Mouse (Mus musculus): Measurements from ENCODE around the gene Arih2. TPM values are rescaled to one million over a fixed set of nuclear protein-coding genes. Genes with fewer than 3 reads are reported as not detected.

The Arih2 gene
- polyA plus RNA-seq, 1 experiment from 2014 or later: 38.8 TPM

GRCm38 (mm10) chr9:108571401-108571973, 77.7 kb downstream of the Arih2 start:
- Histone ChIP-seq H3K4me3 (ENCODE audit: low read length) (no peak overlapping the region), H3K36me3 (ENCODE audit: control insufficient read depth, insufficient read depth, low read length) (peaks cover 55% of the 10 kb centered on the region), H3K27ac (ENCODE audit: low read depth, low read length) (no peak overlapping the region), H3K4me2 (replicated peaks; ENCODE audit: low read depth, low read length) (no peak overlapping the region), H3K4me1 (ENCODE audit: control insufficient read depth, insufficient read depth, low read length) (peaks cover 25% of the 10 kb centered on the region), H3K9ac (ENCODE audit: low read depth, low read length) (no peak overlapping the region), H3K9me3 (ENCODE audit: control insufficient read depth, low read length) (no peaks in the 10 kb centered on the region), H3K27me3 (ENCODE audit: control insufficient read depth, insufficient read depth, low read length) (no peaks in the 10 kb centered on the region)
- 95% methylated on average over 16 of the region's 16 CpGs for WGBS
- ATAC-seq (ENCODE audit: low FRiP score, low TSS enrichment): no peak

GRCm38 (mm10) chr9:108570207-108570896, 78.8 kb downstream of the Arih2 start:
- Histone ChIP-seq H3K27ac (ENCODE audit: low read depth, low read length) (peak overlapping the region; percentile 65), H3K36me3 (ENCODE audit: control insufficient read depth, insufficient read depth, low read length) (peaks cover 54% of the 10 kb centered on the region), H3K9ac (ENCODE audit: low read depth, low read length) (peak overlapping the region; percentile 68), H3K9me3 (ENCODE audit: control insufficient read depth, low read length) (no peaks in the 10 kb centered on the region), H3K4me1 (ENCODE audit: control insufficient read depth, insufficient read depth, low read length) (peaks cover 27% of the 10 kb centered on the region), H3K4me3 (ENCODE audit: low read length) (peak overlapping the region; percentile 74), H3K27me3 (ENCODE audit: control insufficient read depth, insufficient read depth, low read length) (no peaks in the 10 kb centered on the region), H3K4me2 (replicated peaks; ENCODE audit: low read depth, low read length) (peak overlapping the region; percentile 98)
- WGBS: 2% methylated on average over 40 of the region's 40 CpGs
- no peak; the same call in 1 of the 2 replicates for ATAC-seq (ENCODE audit: low FRiP score, low TSS enrichment)

- peak within 1 kb of the TSS; percentile 98 for H3K4me2 ChIP-seq (replicated peaks; ENCODE audit: low read depth, low read length)
- 6% methylated on average over 42 of the region's 42 CpGs for WGBS
- H3K9ac ChIP-seq (ENCODE audit: low read depth, low read length): peak within 1 kb of the TSS; percentile 68
- peak; percentile 66 for ATAC-seq (ENCODE audit: low FRiP score, low TSS enrichment)
- peak within 1 kb of the TSS; percentile 65 for H3K27ac ChIP-seq (ENCODE audit: low read depth, low read length)
- peak within 1 kb of the TSS; percentile 74 for H3K4me3 ChIP-seq (ENCODE audit: low read length)
- peaks cover 54% of the 10 kb centered on the region for H3K36me3 ChIP-seq (ENCODE audit: control insufficient read depth, insufficient read depth, low read length)
- peaks cover 25% of the 10 kb centered on the region for H3K4me1 ChIP-seq (ENCODE audit: control insufficient read depth, insufficient read depth, low read length)
- H3K9me3 ChIP-seq (ENCODE audit: control insufficient read depth, low read length): no peaks in the 10 kb centered on the region
- H3K27me3 ChIP-seq (ENCODE audit: control insufficient read depth, insufficient read depth, low read length): no peaks in the 10 kb centered on the region
These were observed 79.6 kb downstream of the Arih2 start, which contains the start of gene Dalrd3 for GRCm38 (mm10) chr9:108569381-108570206. Gene Dalrd3 (plus strand): TSS chr9:108569886.

GRCm38 (mm10) chr9:108568511-108568921, 80.7 kb downstream of the Arih2 start:
- Histone ChIP-seq H3K9me3 (ENCODE audit: control insufficient read depth, low read length) (no peaks in the 10 kb centered on the region), H3K9ac (ENCODE audit: low read depth, low read length) (peak overlapping the region; percentile 78; the same call in 1 of the 2 replicates), H3K4me2 (replicated peaks; ENCODE audit: low read depth, low read length) (peak overlapping the region; percentile 100), H3K27me3 (ENCODE audit: control insufficient read depth, insufficient read depth, low read length) (no peaks in the 10 kb centered on the region), H3K36me3 (ENCODE audit: control insufficient read depth, insufficient read depth, low read length) (peaks cover 54% of the 10 kb centered on the region), H3K27ac (ENCODE audit: low read depth, low read length) (0 out of 2 replicates have a peak overlapping the region, but pooled peaks have one; percentile 95), H3K4me1 (ENCODE audit: control insufficient read depth, insufficient read depth, low read length) (peaks cover 21% of the 10 kb centered on the region), H3K4me3 (ENCODE audit: low read length) (peak overlapping the region; percentile 81)
- 78% methylated on average over 17 of the region's 17 CpGs for WGBS
- ATAC-seq (ENCODE audit: low FRiP score, low TSS enrichment): no peak

GRCm38 (mm10) chr9:108567931-108568419, 81.2 kb downstream of the Arih2 start:
- Histone ChIP-seq H3K27ac (ENCODE audit: low read depth, low read length) (peak overlapping the region; percentile 95), H3K36me3 (ENCODE audit: control insufficient read depth, insufficient read depth, low read length) (peaks cover 53% of the 10 kb centered on the region), H3K4me2 (replicated peaks; ENCODE audit: low read depth, low read length) (peak overlapping the region; percentile 100), H3K9me3 (ENCODE audit: control insufficient read depth, low read length) (no peaks in the 10 kb centered on the region), H3K27me3 (ENCODE audit: control insufficient read depth, insufficient read depth, low read length) (no peaks in the 10 kb centered on the region), H3K4me1 (ENCODE audit: control insufficient read depth, insufficient read depth, low read length) (peaks cover 21% of the 10 kb centered on the region), H3K9ac (ENCODE audit: low read depth, low read length) (peak overlapping the region; percentile 78), H3K4me3 (ENCODE audit: low read length) (peak overlapping the region; percentile 81)
- ATAC-seq (ENCODE audit: low FRiP score, low TSS enrichment): no peak
- 5% methylated on average over 18 of the region's 18 CpGs for WGBS

GRCm38 (mm10) chr9:108566815-108567776, 82.1 kb downstream of the Arih2 start, which contains the start of gene Ndufaf3:
Gene Ndufaf3 (minus strand): TSS chr9:108567434.
- H3K27me3 ChIP-seq (ENCODE audit: control insufficient read depth, insufficient read depth, low read length): no peaks in the 10 kb centered on the region
- H3K36me3 ChIP-seq (ENCODE audit: control insufficient read depth, insufficient read depth, low read length): peaks cover 50% of the 10 kb centered on the region
- H3K9ac ChIP-seq (ENCODE audit: low read depth, low read length): peak within 1 kb of the TSS; percentile 78
- H3K9me3 ChIP-seq (ENCODE audit: control insufficient read depth, low read length): no peaks in the 10 kb centered on the region
- peak within 1 kb of the TSS; percentile 81 for H3K4me3 ChIP-seq (ENCODE audit: low read length)
- WGBS: under 1% methylated on average over 73 of the region's 73 CpGs
- H3K4me1 ChIP-seq (ENCODE audit: control insufficient read depth, insufficient read depth, low read length): peaks cover 21% of the 10 kb centered on the region
- H3K4me2 ChIP-seq (replicated peaks; ENCODE audit: low read depth, low read length): peak within 1 kb of the TSS; percentile 100
- ATAC-seq (ENCODE audit: low FRiP score, low TSS enrichment): peak; percentile 83
- H3K27ac ChIP-seq (ENCODE audit: low read depth, low read length): peak within 1 kb of the TSS; percentile 95

GRCm38 (mm10) chr9:108565881-108566814, 83.0 kb downstream of the Arih2 start:
- peak overlapping the region; percentile 78 for H3K9ac ChIP-seq (ENCODE audit: low read depth, low read length)
- peak overlapping the region; percentile 95 for H3K27ac ChIP-seq (ENCODE audit: low read depth, low read length)
- peaks cover 28% of the 10 kb centered on the region for H3K4me1 ChIP-seq (ENCODE audit: control insufficient read depth, insufficient read depth, low read length)
- 12% methylated on average over 35 of the region's 35 CpGs for WGBS
- peak overlapping the region; percentile 100 for H3K4me2 ChIP-seq (replicated peaks; ENCODE audit: low read depth, low read length)
- peak overlapping the region; percentile 81 for H3K4me3 ChIP-seq (ENCODE audit: low read length)
- H3K36me3 ChIP-seq (ENCODE audit: control insufficient read depth, insufficient read depth, low read length): peaks cover 50% of the 10 kb centered on the region
- no peak for ATAC-seq (ENCODE audit: low FRiP score, low TSS enrichment)
- H3K27me3 ChIP-seq (ENCODE audit: control insufficient read depth, insufficient read depth, low read length): no peaks in the 10 kb centered on the region
- H3K9me3 ChIP-seq (ENCODE audit: control insufficient read depth, low read length): no peaks in the 10 kb centered on the region
